Mouse (Mus musculus): ENCODE measurements around the gene Fgf12.
A peak's percentile ranks its signal among the peaks of the same experiment; 100 is the strongest.

Fgf12 gene

DNA sequence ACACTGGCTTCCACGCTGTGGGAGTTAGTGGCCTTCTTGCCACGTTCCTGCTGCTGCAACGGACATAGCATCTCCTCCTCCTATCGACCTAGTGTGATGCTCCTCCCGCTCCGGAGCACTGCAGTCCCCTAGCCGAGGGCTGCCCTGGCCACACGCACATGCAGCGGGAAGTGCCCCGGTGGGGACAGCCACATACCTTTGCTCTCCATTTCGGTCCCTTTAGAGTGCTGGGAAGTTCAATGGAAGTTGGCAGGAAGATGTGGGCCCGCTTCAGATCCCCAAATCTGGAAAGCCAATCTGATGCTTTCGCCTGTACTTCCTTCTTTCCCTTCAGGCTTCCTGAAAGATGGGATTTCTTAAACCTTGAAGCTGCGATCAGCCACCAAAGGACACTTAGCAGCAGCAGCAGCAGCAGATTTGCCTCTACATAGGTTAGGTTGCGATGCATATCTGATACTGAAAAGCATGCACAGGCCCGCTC, at the start of gene Fgf12:
Fgf12 (minus strand) TSS at position 431 of the 481 bp plus-strand sequence.
- peak; percentile 7 to 31 for DNase-seq (ENCODE audit: low spot score in 2 of 2)

- DNase-seq (ENCODE audit: low spot score in 2 of 2): peak in 1 of 2 experiments; percentile 38
These were observed 40.2 kb upstream of the Fgf12 start for GRCm38 (mm10) chr16:28793115-28793514.

- DNase-seq (ENCODE audit: low spot score in 2 of 2): no peak
These were observed 17.4 kb upstream of the Fgf12 start for GRCm38 (mm10) chr16:28770276-28770675.

DNA sequence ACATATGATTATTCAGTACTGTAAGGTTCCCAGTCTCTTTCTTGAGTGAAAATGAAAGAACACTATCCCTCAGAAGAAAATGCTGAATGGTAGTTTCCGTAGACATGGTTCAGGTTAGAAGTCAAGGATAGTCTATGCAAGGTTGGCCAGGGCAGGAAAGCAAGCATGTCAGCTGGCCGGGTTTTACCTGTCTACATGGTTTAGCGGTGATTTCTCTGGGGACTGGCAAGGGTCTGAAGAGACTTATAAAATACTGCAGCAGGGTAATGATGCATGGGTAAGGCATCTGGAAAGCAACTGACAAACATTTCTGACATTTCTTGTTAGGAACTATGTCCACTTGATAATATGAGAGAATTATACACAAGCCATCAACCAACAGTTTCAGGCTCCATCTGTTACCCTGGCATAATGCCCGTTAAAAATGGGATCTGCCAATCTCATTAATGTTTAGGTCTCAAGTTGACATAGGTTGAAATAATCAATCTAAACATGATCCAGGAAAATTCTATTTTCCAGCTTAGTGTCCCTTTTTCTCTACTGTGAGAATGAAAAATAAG, 8.6 kb upstream of the Fgf12 start:
- no peak for DNase-seq (ENCODE audit: low spot score in 2 of 2)

DNA sequence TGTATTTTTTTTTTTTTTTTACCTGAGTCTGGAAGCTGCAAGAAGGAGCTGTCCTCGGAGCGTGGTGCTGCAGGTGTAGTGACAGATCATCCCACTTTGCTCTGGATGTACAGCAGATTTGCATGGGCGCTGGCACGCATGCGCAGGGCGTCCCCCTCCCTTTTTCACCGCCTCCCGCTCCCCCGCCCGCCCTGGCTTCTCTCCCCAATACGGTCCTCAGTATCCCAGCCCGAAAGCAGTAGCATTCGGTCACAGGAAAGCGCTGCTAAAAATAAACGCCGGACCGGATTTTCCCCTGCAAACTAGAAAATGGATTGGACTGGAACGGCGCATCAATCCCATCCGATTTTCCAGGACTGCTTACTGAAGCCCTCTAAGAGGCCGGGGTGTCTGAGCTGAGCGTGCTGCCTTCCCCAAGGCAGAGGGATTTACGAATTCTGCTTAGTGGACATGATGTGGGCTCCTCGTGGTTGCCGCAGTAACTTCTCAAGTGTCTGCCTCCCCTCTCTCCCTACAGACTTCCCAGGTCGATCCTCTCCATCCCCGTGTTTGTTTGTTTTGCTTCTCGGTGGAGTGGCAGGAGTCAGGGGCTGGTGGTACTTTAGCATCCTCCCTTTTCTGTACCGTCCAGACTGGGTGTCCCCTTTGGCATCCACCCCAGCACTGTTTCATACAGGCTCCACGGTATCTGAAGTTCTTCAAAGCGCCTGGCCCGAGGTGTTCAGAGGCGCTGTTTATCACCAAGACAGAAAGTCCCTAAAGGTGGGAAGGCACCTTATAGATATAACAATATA, 453 bp upstream of the Fgf12 start:
- peak; percentile 67 to 87 for DNase-seq (ENCODE audit: low spot score in 2 of 2)

- no peak for DNase-seq (ENCODE audit: low spot score in 2 of 2)
These were observed 18.4 kb downstream of the Fgf12 start for GRCm38 (mm10) chr16:28734461-28734860.

GRCm38 (mm10) chr16:28726792-28727191, 26.1 kb downstream of the Fgf12 start:
- peak in 1 of 2 experiments; percentile 9 for DNase-seq (ENCODE audit: low spot score in 2 of 2)

DNA sequence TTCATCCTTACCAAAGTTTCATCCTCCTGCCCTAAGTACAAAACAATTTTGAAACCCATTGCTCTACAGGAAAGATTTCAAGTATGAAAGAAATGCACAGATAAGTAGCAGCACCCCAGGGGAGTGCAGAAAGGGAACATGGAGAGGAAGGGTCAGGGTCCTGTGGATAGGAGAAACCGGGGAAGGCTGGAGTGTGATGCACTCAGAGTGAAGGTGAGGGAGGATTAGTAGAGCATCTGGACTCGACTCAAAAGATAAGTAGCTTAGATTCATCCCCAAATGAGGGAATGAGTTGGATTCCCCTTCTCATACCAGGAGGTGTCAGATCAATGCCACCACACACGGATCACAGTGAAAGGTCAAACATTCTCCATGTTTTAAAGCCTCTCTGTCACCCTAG, 46.2 kb downstream of the Fgf12 start:
- DNase-seq (ENCODE audit: low spot score in 2 of 2): no peak

DNA sequence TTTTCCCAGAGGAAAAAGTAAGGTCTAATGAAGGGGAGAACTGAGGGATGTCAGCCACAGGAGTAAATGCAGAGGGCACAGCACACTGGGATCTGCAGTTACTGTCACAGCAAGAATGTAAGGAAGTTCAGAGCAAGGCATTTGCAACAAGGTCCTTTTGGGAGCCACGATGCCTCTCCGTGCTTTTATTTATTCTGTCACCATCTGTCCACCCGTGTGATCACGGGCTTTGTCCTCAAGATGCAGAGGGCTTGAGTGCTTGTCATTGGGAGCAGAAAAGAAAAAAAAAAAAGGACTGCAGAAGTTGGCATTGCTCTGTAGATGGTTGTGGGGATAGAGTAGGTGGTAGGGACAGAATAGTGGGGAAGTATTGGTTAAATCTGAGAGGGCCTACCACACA, 52.5 kb downstream of the Fgf12 start:
- DNase-seq (ENCODE audit: low spot score in 2 of 2): no peak

DNA sequence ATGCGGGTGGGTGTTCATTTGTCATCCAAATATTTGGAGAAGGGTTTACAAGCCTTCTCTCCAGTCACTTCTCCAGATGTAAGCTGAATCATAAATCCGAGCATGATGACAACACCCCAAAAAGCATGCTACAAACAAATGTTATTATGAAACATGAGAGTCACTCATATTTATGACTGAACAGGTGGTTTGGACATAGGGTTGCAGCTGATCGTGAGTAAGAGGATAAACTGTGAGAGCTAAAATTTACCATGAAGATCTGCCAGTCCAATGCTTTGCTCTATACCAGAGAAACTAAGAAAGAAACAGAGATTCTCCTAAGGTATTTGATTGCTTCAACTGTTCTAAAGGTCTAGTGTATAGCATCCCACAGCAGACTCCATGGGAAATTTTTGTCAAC, 56.0 kb downstream of the Fgf12 start:
- no peak for DNase-seq (ENCODE audit: low spot score in 2 of 2)

DNA sequence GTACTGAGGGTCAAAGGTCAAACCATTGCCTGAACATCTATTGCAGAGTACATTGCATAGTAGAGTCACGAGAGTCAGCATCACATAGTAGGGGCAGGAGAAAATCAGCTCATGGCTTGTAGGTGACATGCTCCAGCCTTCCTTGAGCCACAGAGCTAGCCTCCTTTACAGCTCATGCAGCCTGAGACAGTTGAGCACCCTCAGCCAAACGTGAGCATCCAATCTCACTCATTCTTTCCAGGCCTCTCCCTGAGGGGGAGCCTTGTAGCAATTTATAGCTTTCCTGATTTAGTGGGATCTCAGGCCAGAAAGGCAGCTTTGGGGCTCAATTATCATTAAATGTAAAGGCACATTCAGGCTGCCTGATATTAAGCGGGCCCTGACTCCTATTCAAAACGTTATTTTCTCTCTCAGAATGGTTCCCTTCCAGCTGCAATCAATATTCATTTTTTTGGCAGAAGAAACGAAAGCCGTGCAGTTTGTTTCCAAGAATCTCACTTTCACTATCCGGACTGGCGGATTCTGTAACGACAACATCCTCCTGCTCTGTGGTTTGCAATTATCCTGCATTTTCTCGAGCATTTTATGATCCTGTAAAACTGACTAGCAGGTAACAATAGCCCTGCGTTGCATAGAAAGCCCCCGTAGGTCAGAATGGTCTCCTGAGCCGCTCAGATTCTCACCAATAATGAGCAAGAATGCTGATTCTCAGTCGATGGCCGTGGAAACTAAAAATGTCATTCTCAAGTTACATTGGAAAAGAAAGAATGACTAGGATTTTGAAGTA, 58.6 kb downstream of the Fgf12 start:
- DNase-seq (ENCODE audit: low spot score in 2 of 2): peak in 1 of 2 experiments; percentile 24

GRCm38 (mm10) chr16:28688861-28689385, 63.9 kb downstream of the Fgf12 start:
- no peak for DNase-seq (ENCODE audit: low spot score in 2 of 2)

- peak in 1 of 2 experiments; percentile 36 for DNase-seq (ENCODE audit: low spot score in 2 of 2)
These were observed 71.2 kb downstream of the Fgf12 start for GRCm38 (mm10) chr16:28681625-28682024.

- no peak for DNase-seq (ENCODE audit: low spot score in 2 of 2)
These were observed 84.0 kb downstream of the Fgf12 start for GRCm38 (mm10) chr16:28668815-28669347.

DNA sequence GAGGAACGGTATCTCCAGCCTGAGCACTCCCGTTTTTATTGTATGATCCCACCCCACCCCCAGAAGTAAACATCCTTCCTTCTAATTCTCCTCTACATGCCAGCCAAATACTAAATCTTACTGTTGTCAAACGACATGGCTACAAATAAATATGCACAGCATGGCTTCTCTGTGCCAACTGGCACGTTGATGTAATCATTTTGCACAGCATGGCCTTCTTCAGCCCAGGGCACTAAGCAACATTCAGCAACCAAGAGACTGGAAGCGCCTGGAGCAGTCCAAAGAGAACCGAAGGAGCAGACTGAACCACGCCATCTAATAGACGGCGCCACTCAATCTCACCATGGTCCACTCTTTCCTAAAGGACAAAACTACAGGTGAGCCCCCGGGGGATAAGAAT, 100.2 kb downstream of the Fgf12 start:
- DNase-seq (ENCODE audit: low spot score in 2 of 2): no peak

DNA sequence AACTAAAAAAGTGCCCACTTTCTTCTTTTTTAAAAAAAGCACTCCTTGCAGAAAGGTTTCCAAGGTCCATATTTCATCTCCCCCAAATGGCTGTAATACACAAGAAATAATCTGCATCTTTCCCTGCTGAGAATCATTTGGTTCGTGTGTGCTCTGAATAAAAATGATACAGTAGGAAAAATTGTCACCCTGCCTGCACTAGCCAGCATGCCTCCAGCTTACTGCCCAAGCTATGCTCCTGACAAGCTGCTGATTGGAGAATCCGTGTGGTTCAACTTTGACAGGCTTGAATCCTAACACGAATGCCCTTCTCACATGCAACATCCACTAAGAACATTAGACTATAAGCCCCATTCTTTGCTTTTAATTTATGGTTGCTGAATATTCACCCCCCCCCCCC, 102.3 kb downstream of the Fgf12 start:
- no peak for DNase-seq (ENCODE audit: low spot score in 2 of 2)

- no peak for DNase-seq (ENCODE audit: low spot score in 2 of 2)
These were observed 107.8 kb downstream of the Fgf12 start for GRCm38 (mm10) chr16:28645030-28645429.

DNA sequence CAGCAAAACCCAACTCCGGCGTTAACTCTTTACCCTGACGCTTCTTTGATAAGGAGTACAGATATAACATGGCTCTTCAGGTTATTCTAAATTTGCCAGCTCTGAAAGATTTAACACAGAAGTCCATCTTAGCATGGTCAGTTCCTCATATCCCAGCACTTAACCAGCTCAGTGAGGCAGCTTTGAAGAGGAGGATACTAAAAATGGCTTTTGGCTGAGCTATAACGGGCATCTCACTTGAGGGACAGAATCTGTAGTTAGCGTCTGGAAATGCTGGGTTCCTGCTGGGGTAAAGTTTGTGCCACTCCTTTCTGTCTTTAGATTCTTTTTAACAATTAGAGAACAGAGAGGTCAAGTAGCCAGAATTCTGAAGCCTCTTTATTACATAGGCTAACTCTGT, 121.1 kb downstream of the Fgf12 start:
- no peak for DNase-seq (ENCODE audit: low spot score in 2 of 2)

DNA sequence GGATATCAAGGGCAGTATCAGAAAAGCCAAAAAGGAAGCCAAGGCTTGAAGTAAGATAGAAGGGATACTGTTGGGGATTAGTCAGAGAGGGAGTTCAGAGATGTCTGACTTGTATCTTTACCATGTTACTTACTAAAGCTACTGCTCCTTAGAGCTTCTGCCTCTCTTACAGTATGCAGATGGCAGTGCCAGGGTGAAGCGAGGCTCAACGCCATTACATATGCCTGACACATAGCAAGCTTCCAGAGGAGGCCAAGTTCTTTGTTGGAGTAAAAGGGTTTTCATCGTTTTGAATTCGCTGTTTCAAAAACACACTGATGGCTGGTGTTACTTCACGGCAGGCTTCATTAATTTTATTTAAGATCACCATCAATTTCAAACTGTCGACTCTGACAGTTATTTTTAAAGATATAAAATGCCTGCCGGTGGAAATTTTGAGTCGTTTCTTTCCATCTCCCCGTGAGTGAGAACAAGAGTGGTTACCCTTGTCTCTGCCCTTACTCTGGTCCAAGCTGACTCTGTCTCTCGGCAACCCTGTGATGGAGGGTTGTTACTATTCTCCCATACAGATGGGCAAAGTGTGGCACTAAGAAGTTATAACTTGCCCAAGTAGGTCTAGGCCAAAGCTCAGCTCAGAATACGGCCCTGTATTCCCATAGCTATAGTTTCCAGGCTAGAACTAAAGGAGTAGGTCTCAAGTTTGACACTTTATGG, 121.9 kb downstream of the Fgf12 start:
- DNase-seq (ENCODE audit: low spot score in 2 of 2): no peak

- DNase-seq (ENCODE audit: low spot score in 2 of 2): no peak
These were observed 126.6 kb downstream of the Fgf12 start for GRCm38 (mm10) chr16:28626259-28626658.

DNA sequence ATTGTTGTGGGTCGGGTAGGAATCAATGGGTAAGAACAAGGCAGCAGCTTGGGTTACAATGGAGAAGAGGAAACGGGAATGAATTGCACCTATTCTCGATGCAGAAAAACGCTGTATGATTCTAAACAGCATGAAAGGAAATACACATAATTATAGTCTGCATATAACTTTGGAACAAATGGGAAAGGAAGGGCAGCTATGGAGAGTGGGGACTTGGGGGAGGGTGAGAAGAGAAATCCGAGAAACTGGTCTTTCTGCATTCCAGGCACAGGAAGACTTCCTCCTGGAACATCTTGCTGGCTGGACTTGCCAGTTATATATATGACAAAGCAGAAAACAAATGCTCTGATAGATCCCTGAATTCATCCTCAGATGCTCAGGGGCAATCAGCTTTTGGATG, 127.2 kb downstream of the Fgf12 start:
- DNase-seq (ENCODE audit: low spot score in 2 of 2): no peak
